Mouse (Mus musculus) spleen, embryonic (tissue): ENCODE data around the gene Lrfn5.

ENCODE experiments used
- CTCF ChIA-PET: fragments of 350-600 bp; sonication (Branson Sonifier 250); formaldehyde crosslinking; loops from one replicate; lab custom pipeline; 2022; lab: Charles Lee

The Lrfn5 gene

GRCm38 (mm10) chr12:61522829-61523370 is at the start of gene Lrfn5:
Gene Lrfn5, plus strand, starts transcription at chr12:61523150.
- CTCF ChIA-PET = no interaction called here

- CTCF ChIA-PET = no interaction called here
Observed at GRCm38 (mm10) chr12:61521501-61522147, 1.3 kb upstream of the Lrfn5 start.

- CTCF ChIA-PET = no interaction called here
Observed at GRCm38 (mm10) chr12:61522148-61522828, 662 bp upstream of the Lrfn5 start.

- CTCF ChIA-PET = no interaction called here
Observed at GRCm38 (mm10) chr12:61523631-61524182, 757 bp downstream of the Lrfn5 start.

DNA sequence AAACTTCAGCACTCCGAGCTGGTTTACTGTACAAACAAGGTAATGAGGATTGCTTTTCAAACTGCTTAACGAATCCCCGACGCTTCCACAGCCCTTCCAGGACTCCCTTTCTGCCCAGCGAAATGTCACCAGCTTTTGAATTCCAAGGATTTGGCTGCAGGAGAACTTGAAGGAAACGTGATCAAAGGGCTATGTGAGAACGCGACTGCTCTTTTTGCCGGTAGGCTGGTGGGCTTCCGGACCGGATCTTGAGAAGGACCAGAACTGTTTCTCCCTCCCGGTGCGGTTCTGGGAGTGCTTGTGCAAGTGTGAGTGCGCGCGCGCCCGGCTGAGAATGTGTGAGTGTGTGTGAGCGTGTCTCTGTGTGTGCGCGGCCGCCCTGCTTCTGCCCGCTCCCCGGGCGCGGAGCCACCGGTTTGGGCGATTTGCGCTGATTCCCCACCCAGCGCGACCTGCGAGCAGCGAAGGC is 1.3 kb downstream of the Lrfn5 start:
- CTCF ChIA-PET = no interaction called here

DNA sequence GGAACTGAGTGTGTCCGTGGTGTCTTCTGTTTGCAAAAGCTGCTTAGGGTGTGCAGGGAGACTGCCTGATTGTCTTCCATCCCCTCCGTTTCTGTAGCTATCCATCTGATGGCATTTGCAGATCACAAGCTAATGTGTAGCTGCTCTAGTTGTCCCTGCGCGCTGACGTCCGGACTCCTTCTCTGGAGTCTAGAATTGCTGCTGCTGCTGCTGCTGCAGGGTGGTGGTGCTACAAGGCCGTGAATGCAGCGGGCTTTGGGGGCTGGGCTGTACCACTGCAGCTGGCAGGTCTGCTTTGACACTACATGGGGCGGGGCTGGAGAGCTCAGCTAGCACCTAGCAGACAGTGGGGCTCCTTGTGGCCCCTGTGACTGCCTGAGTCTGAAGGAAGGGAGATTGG is 3.2 kb downstream of the Lrfn5 start:
- CTCF ChIA-PET = no interaction called here

DNA sequence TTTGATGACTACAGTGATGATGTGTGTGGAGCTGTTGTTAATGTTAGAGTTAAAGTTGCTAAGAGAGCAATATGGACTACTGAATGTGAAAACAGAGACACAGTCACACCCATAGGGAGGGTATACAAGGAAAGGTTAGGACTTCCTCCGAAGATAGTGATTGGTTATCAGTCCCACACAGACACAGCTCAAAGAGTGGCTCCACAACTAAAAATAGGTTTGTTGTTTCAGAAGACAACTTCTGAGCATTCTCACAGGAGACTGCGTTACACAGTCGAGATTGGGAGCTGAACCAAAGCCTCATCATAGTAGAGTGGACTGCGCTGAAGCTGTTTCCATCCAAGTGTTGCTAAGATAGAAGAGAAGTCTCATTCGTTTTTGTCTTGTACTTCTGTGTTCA is 57.0 kb downstream of the Lrfn5 start:
- CTCF ChIA-PET = no interaction called here

DNA sequence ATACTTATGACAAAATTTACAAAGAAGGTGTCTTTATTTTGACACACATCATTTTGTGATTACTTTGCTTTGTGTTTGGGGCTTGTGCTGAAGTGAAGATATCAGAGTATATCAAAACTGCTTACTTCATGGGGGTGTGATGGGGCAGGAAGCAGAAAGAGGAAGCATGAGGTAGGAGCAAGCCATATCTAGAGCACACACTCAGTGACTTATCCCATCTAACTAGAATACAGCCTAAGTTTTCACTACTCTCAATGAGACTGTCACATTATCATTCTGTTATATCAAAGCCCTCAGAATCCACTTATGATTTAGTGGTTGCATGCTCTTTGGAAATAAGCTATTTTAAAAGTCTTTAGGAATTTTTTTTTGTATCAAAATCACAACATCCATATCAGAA is 77.4 kb downstream of the Lrfn5 start:
- CTCF ChIA-PET = no interaction called here

DNA sequence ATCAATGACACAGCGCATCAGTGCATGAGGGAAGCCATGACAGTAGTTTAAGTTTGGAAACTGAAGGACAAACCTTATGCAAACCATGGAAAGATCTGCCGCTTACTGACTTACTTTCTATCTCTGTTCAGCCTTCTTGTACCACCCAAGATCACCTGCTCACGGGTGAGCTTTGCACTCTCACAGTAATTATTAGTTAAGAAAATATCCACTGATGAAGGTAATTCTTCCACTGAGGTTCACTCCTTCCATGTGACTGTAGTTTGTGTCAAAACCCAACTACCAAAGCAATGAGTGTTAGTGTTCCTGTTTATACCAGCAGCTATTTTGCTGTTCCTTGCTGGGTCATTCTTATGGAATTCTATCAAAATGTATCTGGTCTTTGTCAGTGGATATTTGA is 84.9 kb downstream of the Lrfn5 start:
- CTCF ChIA-PET = no interaction called here

DNA sequence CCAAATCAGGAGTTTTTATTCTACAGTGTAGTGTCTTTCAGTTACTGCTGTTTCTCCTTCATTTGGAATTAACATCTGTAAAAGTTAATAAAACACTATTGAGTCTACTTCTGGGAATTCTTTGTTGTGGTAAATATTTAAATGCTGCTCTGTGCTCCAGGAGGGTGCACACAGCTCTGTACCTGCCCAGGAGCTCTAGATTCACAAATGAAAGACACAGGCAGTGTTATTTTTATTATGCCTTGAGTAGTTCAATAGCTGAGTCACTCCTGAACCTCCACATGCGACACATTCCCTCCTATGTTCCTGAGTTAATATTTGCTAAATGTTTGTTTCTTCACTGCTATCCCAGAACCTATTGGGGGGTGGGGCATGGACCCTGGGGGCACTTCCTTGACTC is 87.1 kb downstream of the Lrfn5 start:
- CTCF ChIA-PET = no interaction called here

GRCm38 (mm10) chr12:61624532-61624931 is 101.6 kb downstream of the Lrfn5 start:
- CTCF ChIA-PET = no interaction called here

DNA sequence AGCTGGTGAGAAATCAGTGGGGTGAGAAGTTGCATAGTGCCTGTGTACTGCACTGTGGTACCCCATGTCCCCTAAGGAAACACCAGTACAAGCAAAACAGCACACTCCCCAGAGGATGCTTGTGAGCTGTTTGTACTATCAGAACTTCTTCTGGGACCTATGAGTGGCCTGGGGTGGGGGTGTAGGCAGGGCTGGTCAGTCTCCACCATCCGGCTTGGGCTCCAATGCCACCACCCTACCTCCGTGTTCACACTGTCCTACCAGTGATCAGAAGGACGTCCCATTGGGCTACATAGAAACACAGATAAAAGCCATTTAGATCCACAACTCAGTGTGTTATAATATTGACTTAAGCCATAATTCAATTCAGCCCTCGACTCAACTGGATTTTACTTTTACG is 131.4 kb downstream of the Lrfn5 start:
- CTCF ChIA-PET = no interaction called here

DNA sequence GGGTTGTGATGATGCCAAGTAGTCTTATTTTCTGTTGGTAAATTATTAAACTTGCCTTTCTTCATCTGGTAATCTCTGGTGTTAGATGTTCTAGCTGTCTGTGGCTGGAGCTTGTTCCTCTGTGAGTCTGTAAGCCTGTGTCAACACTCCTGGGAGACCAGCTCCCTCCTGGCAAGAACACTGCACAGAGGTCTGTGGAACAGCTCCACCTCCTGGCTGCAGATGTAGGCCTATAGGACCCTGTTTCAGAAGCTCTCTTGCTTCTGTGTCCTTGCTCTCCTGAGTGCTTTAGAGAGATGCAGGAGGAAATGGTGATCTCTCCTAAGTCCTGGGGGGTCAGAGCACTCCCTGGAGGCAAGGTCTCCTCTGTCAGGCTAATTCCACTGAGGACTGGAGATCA is 200.2 kb downstream of the Lrfn5 start:
- CTCF ChIA-PET = no interaction called here

DNA sequence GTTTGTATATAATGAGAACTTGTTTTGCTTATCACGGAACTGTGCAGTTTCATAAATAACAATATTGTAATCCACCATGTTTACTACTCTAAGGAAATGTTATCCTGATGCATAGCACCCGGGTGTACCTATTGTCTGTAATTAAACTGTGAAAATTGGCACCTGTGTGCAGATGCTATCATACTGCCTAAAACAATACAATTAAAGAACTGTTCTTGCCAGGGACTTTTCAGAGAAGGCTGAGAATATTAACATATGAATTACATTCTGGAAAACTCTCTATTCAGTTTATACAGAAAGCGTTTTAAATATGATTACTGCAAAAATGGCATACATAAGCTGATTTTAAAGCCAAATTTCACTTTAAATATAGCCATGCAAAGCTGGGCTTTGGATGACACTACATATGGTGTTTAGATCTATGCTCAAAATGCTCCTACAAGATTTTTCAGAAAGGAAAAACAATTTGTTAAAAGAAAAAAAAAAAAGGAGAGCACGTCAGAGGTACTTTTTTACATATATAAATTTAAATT is 284.2 kb downstream of the Lrfn5 start:
- CTCF ChIA-PET = no interaction called here

DNA sequence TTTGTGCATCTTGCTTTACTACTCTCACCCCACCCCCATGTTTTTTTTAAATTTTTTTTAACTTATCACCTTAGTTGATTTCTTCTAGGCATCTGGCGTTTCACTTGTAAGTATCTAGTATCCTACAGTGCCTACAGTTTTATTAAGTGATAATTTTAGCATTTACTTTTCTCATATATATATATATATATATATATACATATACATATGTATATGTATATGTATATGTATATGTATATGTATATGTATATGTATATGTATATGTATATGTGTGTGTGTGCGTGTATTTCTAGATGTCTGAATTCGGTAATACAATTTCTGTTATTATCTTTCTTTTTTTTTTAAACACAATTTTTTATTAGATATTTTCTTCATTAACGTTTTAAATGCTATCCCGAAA is 300.7 kb downstream of the Lrfn5 start:
- CTCF ChIA-PET = no interaction called here

- CTCF ChIA-PET = no interaction called here
Observed at GRCm38 (mm10) chr12:61826311-61826710, 303.4 kb downstream of the Lrfn5 start.

- CTCF ChIA-PET = no interaction called here
Observed at GRCm38 (mm10) chr12:61842599-61843291, 319.8 kb downstream of the Lrfn5 start.

DNA sequence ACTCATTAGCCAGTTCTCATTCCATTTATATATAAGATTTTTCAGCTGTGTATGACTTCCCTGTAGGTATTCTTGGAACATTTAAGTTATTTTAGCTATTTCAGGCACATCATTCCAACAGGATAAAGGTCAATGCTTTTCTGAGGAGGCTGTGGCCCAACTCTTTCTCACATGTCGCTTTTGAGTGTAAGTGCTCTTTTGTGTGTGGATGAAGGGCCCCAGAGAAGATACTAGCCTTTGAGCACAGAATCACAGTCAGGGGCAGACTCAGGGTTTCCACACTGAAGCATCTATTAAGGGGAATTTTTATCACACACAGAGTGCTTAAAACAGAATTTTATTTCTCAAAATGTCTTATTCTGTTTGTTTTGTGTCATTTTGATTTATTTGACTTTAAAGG is 331.2 kb downstream of the Lrfn5 start:
- CTCF ChIA-PET = no interaction called here
